Mouse (Mus musculus) forebrain, embryonic 11.5 days (tissue): ENCODE measurements at regions not wholly inside any gene's neighbourhood (a gene's known extent, or its start where the extent isn't known, plus 50 kb on each side); places are given as distances from the start of the nearest gene placed in this dataset.

Source experiments
- ATAC-seq: fragments of 200-750 bp; cut with Nextera tagmentation; replicated peaks from 2 replicates; pipeline ENCODE4 v1.8.0; 2017; ENCODE audit warnings: moderate TSS enrichment; ENCODE audit not compliant: low FRiP score
- DNase-seq: peaks from one replicate; pipeline ENCODE4 v3.0.0-alpha.2; 2017; ENCODE audit warnings: low spot score
- H3K27ac ChIP-seq: fragments of 300-500 bp; sonication (generic); 2 replicates; pipeline ENCODE4 v1.5.1; 2014; ENCODE audit warnings: low read depth, low read length
- H3K27me3 ChIP-seq: fragments of 300-500 bp; sonication (generic); 2 replicates; pipeline ENCODE4 v1.6.1; 2014; ENCODE audit warnings: mild to moderate bottlenecking, low read length, mixed read lengths; ENCODE audit not compliant: control insufficient read depth, insufficient read depth
- H3K36me3 ChIP-seq: fragments of 300-500 bp; sonication (generic); 2 replicates; pipeline ENCODE4 v1.6.1; 2014; ENCODE audit warnings: mild to moderate bottlenecking, low read length, moderate library complexity, mixed read lengths; ENCODE audit not compliant: control insufficient read depth, insufficient read depth
- H3K4me1 ChIP-seq: fragments of 300-500 bp; sonication (generic); replicated peaks from 2 replicates; pipeline ENCODE4 v1.6.1; 2014; ENCODE audit warnings: low read length, mixed read lengths; ENCODE audit not compliant: control insufficient read depth, insufficient read depth
- H3K4me2 ChIP-seq: fragments of 300-500 bp; sonication (generic); 2 replicates; pipeline ENCODE4 v1.6.1; 2014; ENCODE audit warnings: low read depth, mild to moderate bottlenecking, low read length, moderate library complexity, mixed read lengths; ENCODE audit not compliant: severe bottlenecking
- H3K4me3 ChIP-seq: fragments of 300-500 bp; sonication (generic); 2 replicates; pipeline ENCODE4 v1.5.1; 2014; ENCODE audit warnings: low read depth, low read length
- H3K9ac ChIP-seq: fragments of 300-500 bp; sonication (generic); 2 replicates; pipeline ENCODE4 v1.6.1; 2014; ENCODE audit warnings: low read length
- H3K9me3 ChIP-seq: fragments of 300-500 bp; sonication (generic); 2 replicates; pipeline ENCODE4 v1.6.1; 2016; ENCODE audit warnings: low read length, mixed read lengths; ENCODE audit not compliant: control insufficient read depth
- WGBS: fragments of 180-500 bp; shearing (Covaris S2); extraction: QIAGEN DNeasy Blood & Tissue Kit; methylation state at CpG from one replicate; pipeline ENCODE4 v1.1.7; 2014; 5-methylcytosine and 5-hydroxymethylcytosine counted together

DNA sequence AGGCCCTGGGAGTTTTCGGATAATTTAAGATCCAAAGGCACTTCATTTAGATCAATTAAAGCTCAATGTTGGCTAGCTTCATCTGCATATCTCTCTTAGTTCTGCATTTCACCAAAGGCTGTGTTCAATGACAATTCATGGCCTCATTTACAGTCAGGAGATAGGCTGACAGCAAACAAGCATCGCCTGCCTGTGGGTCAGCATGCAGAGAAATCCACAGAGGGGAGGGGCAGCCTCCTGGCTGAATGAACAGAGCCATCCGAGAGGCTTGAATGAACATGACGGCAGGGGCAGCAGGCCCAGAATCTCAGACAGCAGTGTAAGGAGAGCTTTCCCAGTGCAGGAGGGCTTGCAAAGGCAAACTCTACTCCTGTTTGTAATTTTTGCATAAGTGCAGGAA is 74.1 kb upstream of the Prkg2 start:
- Histone ChIP-seq H3K27me3 (no peaks in the 10 kb centered on the region), H3K9ac (no peak overlapping the region), H3K4me3 (no peak overlapping the region), H3K9me3 (no peaks in the 10 kb centered on the region), H3K4me1 (0 out of 2 replicates have a peak, but pooled peaks cover 1% of the 10 kb centered on the region), H3K27ac (no peak overlapping the region), H3K36me3 (no peaks in the 10 kb centered on the region), H3K4me2 (no peak overlapping the region)
- peak; percentile 73 for DNase-seq
- WGBS = 27% methylated on average over 4 of the region's 4 CpGs
- peak; percentile 90 for ATAC-seq

DNA sequence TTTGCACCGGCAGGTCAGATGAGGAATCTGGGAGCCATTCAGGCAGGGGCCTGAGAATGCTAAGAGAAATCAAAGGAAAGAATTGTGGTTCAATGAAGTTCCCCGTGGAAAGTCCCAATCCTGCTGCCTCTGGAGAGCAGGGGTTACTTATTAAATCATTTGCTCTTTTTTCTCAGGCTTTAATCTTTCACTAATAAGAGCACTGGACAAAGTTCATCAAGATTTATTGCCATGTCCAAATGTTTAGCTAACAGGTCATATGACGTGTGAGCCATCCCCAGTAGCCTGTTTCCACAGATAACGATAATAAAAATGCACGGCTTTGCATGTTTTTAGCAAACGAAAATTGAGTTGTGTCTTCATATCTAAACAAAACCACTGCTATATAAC is 62.6 kb upstream of the Prkg2 start:
- 92% methylated on average over 6 of the region's 6 CpGs for WGBS
- ATAC-seq = no peak

DNA sequence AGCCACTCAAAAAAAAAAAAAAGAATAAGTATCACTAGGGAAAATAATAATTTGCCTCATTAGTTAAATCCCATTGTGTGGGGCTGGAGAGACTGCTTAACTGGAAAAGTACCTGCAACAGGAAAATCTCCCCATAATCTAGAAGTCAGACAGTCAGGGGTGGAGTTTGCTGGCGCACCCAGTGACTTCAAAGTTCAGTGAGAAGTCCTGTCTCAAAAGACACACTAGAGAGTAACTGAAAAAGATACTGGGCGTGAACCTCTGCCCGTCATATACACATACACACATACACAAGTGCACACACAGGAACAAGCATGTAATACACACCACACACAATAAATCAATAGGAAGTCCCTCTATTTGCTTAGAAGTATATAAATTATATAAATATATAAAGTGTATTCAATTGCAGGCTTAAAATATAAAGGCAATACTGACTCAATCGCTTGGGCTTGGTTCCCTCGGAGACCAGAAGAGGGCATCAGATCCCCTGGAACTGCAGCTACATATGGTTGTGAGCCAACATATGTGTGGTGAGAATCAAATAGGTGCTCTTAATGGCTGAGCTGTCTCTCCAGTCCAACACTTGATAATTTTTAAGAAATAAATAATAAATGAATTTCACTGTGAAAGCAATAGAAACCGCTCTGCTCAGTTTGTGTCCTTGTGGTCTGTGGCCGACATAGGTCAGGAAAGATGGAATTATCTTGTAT is 62.0 kb upstream of the Prkg2 start:
- Histone ChIP-seq H3K36me3 (no peaks in the 10 kb centered on the region), H3K27me3 (no peaks in the 10 kb centered on the region), H3K9me3 (no peaks in the 10 kb centered on the region), H3K4me1 (no peaks in the 10 kb centered on the region), H3K4me2 (no peak overlapping the region), H3K27ac (no peak overlapping the region), H3K9ac (no peak overlapping the region), H3K4me3 (no peak overlapping the region)
- WGBS = 95% methylated on average over 7 of the region's 7 CpGs
- DNase-seq (no peak), ATAC-seq (no peak)

More for the DNA sequence above, 62.6 kb upstream of the Prkg2 start:
- Histone ChIP-seq H3K27me3 (no peaks in the 10 kb centered on the region), H3K27ac (no peak overlapping the region), H3K4me3 (no peak overlapping the region), H3K9me3 (no peaks in the 10 kb centered on the region), H3K4me2 (no peak overlapping the region), H3K9ac (no peak overlapping the region), H3K36me3 (no peaks in the 10 kb centered on the region), H3K4me1 (no peaks in the 10 kb centered on the region)
- DNase-seq = no peak
